Mouse (Mus musculus): ENCODE measurements around the gene Gpr3.

Gene Gpr3

GRCm38 (mm10) chr4:133233285-133233976 is 21.1 kb upstream of the Gpr3 start:
- DNase-seq (ENCODE audit: low read depth, low spot score) = no peak

DNA sequence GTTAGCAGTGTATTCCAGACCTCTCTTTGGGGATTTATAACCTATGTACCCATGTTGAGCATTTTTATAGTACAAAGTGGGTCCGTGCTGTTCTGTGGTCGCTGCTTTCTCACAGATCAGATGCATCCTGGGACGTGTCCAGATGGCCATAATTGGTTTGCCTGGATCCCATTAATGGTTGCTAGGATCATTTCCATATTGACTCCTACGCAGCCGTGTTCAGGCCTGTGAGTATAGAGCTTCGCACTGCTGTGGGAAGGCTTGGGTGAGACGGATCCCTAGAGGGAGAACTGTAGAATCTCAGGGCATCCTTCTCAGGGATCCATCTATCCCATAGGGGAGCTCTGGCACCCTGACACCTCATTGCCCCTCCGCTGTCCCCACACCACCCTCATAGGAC is 17.2 kb upstream of the Gpr3 start:
- DNase-seq (ENCODE audit: low read depth, low spot score) = no peak

GRCm38 (mm10) chr4:133227636-133228035 is 15.3 kb upstream of the Gpr3 start:
- DNase-seq (ENCODE audit: low read depth, low spot score) = no peak

DNA sequence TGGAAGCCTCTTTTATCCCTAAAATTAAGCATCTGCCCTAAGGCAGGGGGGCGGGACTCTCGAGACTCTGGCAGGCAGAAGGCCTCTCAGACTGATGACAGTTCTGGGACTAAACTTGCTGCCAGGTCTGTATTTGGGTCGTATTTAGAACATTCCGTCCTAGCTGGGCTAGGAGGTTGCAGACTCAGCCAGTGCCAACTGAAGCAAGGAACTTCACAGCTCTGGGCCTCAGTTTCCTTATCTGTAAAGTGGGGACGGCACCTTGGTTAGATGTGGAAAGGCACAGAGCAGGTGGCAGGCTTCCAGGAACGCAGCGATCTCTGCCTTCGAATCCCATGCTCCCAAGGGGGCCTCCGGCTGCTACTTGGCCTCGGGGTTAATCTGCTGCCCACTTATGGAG is 13.7 kb upstream of the Gpr3 start:
- DNase-seq (ENCODE audit: low read depth, low spot score) = no peak

- no peak for DNase-seq (ENCODE audit: low read depth, low spot score)
Measured at GRCm38 (mm10) chr4:133223875-133224274, 11.5 kb upstream of the Gpr3 start.

GRCm38 (mm10) chr4:133221701-133222100 is 9.4 kb upstream of the Gpr3 start:
- no peak for DNase-seq (ENCODE audit: low read depth, low spot score)

DNA sequence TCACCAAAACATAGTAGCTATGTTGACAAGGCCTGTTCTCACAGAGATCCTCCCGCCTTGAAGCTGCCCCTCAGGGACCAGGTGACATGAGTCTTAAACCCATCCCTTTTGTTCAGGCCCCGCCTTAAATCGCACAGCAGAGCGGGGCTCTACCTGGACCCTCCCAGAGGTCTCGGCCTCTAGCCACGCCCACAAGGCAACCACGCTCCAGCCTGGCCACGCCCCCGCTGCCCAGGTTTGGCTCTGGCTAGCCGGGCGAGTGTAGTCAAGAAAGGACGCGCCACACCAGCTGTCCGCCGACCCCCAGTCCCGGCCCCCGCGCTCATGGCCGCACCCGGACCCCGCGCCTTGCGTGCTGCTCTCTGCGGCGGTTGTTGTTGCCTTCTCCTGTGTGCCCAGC is 8.3 kb upstream of the Gpr3 start:
- DNase-seq (ENCODE audit: low read depth, low spot score) = no peak

- DNase-seq (ENCODE audit: low read depth, low spot score) = no peak
Measured at GRCm38 (mm10) chr4:133218745-133219144, 6.4 kb upstream of the Gpr3 start.

GRCm38 (mm10) chr4:133217641-133218040 is 5.3 kb upstream of the Gpr3 start:
- no peak for DNase-seq (ENCODE audit: low read depth, low spot score)

- DNase-seq (ENCODE audit: low read depth, low spot score) = no peak
Measured at GRCm38 (mm10) chr4:133213661-133214060, 1.3 kb upstream of the Gpr3 start.

DNA sequence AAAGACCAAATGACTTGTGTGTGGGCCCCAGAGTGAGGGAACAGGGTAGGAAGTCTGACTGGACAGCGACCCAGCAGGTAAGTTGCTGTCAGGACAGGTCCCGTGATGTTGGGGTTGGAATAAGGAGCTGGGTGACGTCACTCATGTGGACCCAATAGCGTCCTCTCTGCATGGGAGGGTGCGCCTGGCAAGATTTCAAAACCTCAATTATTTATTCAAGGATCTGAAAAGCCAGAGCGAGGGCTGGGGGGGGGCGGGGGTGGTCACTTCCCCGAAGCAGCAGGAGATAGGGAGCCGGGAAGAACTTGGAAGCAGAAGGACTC is 893 bp upstream of the Gpr3 start:
- DNase-seq (ENCODE audit: low read depth, low spot score) = peak; percentile 50

DNA sequence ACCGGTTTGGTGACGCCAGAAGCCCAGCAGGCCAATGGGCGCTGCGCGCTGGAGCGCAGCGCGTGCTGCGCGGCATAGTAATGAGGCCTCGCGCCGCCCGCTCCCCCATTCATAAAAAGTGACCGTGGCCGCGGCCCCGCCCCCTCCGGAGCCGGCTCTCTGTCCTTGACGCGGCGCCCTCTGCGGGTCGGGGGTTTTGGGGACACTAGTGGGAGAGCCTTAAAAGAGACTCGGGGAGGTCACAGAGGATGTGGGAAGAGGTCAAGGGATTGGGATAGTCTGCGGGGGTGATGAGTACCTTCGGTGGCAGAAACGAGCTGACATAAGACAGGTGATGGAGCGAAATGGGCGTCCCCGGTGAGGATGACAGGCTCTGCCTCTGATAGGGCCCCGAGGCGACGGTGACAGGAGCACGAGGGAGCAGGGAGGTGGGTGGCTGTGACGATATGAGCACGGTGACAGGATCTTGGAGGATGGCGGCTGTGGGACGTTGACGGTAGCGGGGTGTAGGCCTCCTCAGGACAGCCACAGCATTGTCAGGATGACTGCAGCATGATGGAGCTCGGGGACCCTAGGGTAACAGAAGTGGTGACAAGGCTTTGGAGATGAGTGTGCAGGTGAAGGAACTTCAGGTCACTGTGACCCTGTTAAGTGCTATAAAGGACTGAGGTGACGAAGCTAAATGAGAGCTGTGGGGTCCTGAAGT is 379 bp upstream of the Gpr3 start:
- DNase-seq (ENCODE audit: low read depth, low spot score) = peak; percentile 52

DNA sequence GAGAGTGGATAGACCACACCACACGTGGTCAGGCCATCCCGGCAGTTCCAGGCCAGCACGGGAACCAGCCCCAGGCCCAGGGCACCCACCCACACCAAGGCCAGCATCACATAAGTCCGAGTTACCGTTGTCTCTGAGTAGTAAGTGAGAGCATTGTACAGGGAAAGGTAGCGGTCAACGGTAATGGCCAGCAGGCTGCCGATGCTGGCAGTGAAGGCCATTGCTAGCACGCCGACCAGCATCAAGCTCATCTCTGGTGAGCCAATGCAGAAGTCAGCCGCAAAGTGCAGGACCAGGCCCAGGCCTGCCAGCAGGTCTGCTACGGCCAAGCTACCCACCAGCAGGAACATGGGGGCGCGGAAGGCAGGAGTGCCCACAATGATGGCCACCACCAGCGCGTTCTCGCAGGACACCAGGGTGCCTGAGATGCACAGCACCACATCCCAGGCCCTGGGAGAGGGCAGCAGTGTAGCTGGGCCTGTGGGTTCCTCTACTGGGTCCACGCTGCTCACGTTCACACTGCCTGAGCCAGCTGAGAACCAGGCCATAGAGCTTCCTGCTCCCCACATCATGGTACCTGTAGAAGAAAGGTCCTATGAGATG is 1.4 kb downstream of the Gpr3 start:
- no peak for DNase-seq (ENCODE audit: low read depth, low spot score)

GRCm38 (mm10) chr4:133210023-133210787 is 2.1 kb downstream of the Gpr3 start:
- no peak for DNase-seq (ENCODE audit: low read depth, low spot score)

DNA sequence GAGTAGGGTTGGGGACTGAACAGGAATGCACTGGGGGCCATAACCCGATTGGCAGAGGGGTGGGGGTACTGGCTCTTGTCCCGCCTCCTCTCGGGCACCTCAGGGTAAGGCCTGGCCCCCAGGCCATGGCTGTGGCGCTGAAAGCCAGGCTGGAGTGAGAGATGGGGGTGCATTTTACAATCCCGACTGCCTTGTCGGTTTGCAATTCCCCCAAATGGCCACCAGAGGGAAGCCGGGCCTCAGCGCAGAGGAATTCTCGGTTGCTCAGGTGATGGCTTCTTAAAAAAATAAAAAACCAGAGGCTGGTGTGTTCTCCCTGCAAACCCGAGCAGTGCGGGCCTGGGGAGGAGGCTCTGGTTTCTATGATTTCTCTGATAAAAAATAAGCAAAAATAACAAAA is 3.0 kb downstream of the Gpr3 start:
- DNase-seq (ENCODE audit: low read depth, low spot score) = no peak

DNA sequence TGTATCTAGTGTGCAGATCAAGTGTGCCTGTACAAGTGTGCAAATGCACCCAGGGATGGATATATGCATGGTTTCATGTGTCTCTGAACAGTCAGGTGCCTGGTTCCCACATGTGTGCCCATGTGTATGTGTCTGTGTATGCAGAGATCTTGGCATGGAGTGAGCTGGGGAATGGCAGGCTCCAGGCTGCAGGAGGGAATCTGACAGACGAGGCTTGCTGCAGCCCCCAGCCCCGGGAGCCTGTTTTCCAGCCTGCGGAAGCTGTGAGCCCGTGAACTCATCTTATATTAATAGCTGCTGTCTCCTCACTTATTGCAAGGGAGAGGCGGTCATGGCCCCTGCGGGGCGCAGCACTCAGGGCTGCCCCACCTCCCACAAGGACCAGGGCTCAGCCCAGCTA is 8.0 kb downstream of the Gpr3 start:
- DNase-seq (ENCODE audit: low read depth, low spot score) = no peak

GRCm38 (mm10) chr4:133203591-133203990 is 8.7 kb downstream of the Gpr3 start:
- DNase-seq (ENCODE audit: low read depth, low spot score) = no peak

DNA sequence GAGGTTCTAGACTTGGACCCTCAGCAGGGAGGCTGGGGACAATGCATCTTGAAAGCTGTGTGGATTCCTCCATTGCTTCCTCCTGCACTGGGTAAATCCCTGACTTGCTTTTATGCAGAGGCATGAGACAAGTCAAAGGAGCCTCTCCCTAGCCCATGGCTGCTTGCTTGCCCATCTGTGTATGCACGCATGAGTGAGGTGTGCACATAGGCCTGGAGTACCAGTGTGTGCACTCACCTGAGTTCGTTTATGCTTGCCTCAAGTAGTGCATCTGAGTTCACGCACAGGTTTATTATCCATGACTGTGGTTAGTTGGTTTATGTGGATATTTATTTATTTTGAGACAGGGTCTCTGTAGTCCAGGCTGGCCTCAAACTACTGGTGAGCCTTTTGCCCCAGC is 10.1 kb downstream of the Gpr3 start:
- DNase-seq (ENCODE audit: low read depth, low spot score) = no peak

DNA sequence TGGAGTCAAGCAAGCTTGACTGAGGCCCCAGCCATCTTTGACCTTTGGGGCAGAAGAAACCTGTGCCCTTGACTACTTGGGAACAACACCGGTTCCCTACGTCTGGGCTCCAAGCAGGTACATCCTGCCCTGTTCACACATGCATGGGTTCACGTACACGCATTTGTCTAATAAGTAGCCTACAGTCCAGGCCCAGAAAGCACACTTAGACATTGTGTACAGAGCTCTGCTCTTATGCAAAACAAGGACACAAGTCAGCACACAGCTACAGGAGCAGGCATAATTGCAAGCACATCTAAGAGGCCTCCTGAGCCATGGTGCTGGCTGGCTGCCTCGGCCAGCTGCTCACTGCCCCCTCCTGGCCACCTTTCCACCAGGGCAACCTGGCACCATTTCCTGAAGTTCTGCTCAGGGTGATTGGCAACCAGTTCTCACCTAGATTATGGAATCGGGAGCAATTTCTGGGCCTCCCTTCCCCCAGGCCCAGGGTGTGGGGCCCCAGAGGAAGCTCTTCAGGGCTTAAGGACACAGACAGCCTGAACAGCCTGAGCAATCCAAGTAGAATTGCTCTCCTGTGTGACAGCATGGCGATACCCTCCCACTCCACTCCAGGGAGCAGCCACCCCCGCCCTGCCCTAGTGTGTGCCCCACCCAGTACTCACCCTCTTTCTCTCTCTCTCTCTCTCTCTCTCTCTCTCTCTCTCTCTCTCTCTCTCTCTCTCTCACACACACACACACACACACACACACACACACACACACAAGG is 11.1 kb downstream of the Gpr3 start:
- DNase-seq (ENCODE audit: low read depth, low spot score) = no peak

DNA sequence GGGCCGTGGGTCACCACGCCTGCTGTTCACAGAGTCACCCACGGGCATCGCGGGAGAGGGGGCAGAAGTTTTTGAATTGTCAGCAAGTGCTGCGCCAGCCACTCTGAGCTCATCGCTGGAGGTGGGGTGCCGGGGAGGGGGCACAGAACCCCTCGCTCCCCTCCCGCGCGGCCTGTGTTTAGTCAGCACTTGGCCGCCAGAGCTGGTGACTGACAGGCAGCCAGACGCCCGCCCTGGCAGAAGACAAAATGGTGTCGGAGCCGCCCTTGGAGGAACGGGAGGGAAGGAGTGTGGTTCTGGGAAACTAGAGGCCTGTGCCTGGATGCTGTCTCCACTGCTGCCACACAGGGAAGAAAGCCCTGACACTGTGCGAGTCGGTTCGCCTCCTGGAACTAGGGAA is 12.0 kb downstream of the Gpr3 start:
- DNase-seq (ENCODE audit: low read depth, low spot score) = no peak

- no peak for DNase-seq (ENCODE audit: low read depth, low spot score)
Measured at GRCm38 (mm10) chr4:133199743-133200142, 12.6 kb downstream of the Gpr3 start.

Measured in telencephalon, adult 2 months (tissue).